Mouse (Mus musculus) ovary, postnatal 14 days (tissue): Measurements from ENCODE around the gene Mcl1.
"Not testable (repeated sequence)": the region's sequence is repeated elsewhere in the genome, so short reads cannot be mapped to it uniquely, and the experiment has no call there.

Experiments
- DNase-seq: peaks from one replicate; pipeline ENCODE4 v3.0.0; 2022; ENCODE audit warnings: low spot score

Mcl1 gene

DNA sequence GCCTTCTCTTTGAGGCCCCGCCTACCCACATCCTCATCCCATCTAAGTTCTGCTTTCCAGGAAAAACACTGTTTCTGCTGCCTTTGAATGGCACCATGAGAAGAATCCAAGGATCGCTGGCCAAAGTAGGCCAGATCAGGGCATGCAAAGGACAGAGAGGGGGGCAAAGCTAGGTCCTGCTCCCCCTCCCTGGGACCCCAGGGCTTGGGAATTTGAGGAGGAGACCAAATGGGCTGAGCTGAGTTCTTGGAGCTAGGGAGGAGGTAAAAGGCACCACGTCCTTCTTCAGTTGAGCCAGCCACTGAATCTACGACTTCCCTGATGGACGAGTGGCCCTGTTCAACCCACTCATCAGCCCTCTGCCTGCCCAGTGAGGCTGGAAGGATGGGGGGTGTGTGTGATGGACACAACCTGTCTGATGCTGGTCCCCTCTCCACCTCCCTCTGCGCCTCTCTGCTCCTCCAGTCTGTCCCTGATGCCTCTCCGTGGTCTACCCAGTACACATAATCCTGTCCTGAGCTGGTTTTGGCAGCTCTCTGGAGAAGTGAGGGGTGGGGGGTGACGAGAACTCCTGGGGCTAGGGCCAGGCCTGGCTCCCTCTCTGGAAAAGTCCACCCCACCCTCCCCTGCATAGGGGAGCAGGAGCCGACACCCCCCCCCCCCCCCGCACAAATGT lies 28.0 kb downstream of the Mcl1 start:
- DNase-seq: no peak

DNA sequence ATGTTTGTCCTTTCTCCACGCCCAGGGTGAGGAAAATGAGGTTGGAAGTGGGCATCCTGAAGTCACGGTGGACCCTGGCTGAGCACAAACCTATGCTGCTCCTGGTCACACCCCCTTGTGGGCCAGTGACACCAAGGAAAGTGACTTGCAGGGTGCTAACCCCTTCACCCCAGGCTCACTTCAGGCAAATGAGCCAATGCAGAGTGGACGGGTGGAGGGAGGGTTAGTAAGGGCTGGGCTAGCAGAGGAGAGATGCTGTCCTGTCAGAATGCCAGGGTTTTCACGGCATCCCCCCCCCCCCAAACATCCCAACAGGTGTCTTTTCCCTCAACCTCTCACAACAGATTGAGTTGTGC lies 28.6 kb downstream of the Mcl1 start:
- DNase-seq: no peak

DNA sequence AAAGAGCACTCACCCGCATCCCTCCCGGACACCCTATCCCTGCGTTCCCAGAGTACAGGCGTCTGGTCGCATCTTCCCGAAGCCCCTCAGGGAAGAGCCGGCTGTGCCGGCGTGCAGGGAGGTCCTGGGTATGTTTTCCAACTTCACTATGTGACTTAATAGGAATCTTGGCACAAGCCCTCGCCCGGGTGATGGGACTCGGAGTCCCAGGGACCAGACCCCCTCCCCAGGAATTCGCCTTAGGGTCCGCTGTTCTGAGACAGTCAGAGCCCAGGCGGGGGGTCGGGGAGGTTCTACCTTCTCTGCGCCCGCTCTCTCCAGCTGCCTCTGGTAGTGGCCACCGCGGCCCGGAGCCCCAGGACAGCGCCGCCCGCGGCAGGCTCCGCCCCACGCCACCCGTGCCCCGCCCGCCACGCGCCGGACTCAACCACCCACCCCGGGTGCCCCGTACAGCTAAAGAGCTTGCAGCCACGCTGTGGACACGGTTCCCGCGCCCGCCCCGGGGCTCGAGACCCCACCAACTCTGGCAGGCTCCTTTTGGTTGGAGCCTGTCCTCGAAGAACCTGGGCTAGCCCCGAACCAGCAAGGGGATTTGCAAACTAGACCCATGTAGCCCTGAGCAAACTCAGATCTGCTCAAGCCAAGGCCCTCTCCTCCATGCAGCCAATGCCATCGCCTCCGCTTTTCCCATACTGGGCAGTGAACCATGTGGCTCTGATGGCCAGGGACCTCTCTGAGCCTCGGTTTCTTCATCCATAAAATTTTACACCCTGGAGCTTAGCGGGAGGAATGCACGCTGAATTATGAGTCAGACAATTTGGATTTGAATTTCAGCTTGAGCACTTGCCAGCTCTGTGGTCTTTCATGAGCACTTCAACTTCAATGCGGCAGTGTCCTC lies 29.2 kb downstream of the Mcl1 start, which contains the start of gene Adamtsl4:
Gene Adamtsl4, minus strand, starts transcription at position 394 of the 898 bp plus-strand sequence.
- peak; percentile 57 for DNase-seq

DNA sequence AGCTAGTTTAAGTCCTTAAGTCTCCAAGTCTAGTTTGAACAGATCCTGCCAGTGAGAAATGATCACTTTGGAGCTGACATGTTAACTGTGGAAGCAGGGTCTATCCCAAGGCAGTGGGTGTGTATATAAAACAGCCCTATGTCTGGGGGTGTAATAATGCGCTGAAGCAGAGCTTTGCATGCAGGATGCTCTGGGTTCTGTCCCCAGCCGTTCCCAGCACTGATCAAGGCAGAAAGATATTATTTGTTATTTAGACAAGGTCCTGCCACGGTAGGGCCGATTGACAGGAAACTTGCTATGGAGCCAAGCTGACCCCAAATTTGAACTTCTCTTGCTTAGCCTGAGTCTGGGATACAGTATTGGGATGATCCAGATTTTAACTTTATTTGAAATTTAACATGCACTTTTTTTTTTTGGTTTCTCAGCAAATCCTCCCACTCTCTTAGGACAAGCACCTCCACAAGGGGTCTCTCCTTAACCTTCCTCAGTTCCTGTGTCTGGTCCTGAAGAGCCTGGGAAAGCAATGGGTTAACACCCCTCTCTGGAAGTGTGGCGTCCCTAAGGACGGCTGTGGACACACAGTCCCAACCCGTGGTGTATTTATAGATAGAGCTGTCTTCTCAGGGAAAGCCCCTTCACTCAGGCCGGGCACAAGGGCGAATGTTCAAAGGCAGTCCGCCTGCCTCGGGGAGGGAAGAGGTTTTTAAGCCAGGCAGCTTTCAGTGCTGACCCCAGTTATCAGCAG lies 30.8 kb downstream of the Mcl1 start:
- no peak for DNase-seq

DNA sequence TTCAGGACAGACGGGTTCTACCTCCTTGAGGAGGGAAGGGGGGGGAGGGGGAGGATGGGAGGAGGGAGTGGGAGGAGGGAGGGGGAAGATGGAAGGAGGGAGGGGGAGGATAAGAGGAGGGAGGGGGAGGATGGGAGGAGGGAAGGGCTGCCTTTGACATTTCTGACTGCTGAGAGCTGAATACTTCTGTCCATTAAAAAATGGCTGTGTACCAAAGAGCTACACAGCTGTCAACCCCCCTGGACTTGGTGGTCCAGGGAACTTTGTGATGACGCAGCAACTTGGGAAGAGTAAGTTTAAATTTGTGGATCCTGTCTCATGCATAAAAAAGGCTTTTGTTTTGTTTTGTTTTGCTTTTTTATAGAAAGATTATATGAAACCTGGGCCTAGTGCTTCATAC lies 31.4 kb downstream of the Mcl1 start:
- no peak for DNase-seq

DNA sequence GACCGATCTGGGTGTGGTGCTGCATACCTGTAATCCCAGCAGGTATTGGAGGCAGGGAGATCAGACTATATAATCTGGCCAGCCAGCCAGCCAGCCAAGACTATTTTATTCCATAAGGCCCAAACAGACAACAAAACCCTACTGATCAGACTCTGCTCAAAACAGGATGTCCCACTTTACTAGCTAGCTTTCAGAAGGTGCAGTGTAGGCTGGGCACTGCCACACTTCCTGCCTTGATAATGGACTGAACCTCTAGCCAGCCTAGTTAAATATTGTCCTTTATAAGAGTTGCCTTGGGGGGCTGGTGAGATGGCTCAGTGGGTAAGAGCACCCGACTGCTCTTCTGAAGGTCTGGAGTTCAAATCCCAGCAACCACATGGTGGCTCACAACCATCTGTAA lies 32.0 kb downstream of the Mcl1 start:
- not testable (repeated sequence) for DNase-seq

DNA sequence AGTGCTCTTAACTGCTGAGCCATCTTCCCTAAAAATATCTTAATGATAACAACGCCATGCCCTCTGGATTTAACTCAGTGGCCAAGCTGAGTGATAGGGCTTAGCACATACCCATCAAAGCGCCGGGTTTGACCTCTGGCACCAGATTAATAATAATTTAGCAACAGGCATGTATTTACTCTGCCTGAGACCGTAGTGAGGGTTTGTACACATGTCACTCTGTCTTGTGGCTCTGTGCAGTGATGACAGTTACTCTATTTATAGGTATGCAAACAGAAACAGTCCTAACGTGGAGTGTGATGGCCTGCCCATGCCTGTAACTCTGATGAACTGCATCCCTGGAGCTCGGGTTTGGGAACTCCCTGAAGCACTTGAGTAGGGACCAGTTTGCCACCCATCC lies 34.1 kb downstream of the Mcl1 start:
- DNase-seq: no peak

DNA sequence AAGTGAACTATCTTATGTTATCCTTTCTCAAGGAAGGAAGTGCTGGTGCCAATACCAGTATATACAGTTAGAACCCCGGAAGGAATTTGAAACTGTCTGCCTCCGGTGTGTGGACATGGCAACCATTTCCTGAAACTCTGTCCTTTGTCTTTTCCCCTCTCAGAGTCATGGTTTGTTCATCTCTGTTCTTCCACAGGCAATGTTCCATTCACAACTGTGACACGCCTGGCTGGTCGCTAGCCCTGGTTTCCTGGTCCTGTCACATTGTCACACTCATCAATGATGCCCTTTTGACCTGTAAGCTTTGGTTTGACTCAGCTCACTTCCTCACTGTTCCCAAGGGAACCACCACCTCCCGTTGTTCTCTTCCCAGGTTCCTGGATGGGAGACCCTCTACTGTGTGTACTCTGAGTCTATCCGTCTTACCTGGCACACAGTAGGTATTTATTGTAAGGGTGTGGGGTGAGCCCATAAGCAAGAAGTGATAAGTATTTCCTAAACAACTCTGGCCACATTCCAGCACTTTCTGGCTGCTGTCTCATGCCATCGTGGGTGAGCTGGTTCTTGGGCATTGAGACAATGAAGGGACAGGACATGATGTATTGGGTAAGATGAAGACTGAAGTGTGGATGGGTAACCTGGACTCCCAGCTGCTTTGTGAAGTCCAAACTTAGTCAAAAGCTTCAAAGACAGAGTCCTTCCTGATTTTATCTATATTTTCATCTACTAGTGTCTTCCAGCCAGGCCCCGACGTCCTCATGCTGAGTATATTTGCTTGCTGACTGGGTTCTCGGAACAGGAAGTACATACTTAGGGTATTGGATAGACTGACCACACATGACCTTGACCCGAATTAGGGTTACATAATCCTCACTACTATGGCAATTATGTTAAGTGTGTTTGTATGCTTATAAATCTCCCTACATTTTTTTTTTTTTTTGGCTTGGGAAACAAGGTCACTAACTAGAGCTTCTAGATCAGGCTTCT lies 35.5 kb downstream of the Mcl1 start:
- DNase-seq: no peak

DNA sequence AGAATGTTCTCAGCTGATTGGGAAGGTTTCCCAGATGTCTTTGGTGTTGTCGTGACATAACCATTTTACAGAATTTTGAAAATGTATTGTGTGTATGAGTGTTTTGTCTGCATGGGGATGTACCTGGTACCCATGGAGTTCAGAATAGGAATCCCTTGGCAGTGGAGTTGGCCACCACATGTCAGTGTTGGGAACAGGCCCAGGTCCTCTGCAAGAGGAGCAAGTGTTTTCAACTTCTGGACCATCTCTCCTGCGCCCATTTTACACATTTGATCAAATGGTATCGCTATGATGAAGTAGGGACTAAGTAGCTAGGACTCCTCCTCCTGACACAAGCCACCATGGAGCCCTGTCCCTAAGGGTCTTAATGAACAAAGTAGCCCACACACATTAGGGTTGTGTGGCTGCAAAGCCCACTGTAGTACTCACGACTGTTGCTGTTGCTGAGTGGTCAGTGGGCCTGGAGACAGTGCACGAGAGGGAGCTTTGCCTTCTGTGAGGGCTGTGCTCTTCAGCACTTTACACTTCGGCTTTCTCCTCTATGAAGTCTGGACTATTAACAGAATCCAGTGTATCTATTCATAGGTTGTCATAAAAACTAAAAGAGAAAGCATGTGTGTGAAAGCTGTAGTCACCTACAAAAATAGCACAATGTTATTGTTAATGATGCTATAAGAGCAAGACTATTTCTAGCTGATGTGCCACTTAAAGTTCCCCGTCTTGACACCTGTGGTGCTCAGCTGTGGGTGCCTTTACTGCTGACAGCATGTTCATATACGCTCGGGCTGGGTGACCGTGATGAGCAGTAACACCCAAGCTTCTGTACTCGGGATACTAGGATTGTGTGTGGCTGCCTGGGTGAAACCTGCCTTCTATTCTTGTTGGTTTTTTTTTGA lies 36.5 kb downstream of the Mcl1 start:
- no peak for DNase-seq

DNA sequence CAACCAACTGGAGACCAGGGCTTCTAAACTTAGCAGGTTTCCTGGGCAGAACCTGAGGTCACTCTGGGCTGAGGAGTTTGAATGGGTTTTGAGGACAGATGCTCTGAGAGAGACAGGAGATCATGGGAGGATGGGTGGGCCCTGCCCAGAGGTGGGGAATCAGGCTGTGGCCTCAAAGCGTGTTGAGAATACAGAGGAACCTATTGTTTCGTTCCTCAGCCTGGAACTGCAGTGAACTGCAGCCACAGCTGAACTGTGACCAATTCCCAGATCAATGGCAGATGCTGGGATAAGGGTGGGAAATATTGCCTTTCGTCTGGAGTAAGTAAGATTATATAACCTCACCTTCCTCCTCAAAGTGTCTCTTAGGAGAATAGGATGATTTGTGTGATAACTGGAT lies 37.2 kb downstream of the Mcl1 start:
- DNase-seq: no peak

DNA sequence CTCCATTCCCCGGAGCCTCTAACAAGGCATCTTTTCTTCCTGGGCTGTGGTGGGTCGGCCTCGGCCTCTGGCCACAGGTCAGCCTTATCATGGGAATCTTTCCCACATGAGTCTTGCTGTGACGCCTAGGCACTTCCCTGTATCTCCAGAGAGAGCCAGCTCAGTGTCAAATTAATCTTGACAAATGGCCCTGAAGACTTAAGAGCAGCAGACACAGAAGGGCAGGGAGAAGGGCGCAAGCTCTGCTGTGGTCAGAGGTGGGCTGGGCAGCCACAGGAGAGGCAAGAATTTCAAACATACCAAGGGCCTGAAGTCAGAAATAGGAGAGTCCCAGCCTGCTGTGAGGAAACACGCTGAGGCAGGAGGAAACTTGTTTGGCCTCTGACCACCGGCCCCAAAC lies 37.8 kb downstream of the Mcl1 start:
- DNase-seq: no peak

DNA sequence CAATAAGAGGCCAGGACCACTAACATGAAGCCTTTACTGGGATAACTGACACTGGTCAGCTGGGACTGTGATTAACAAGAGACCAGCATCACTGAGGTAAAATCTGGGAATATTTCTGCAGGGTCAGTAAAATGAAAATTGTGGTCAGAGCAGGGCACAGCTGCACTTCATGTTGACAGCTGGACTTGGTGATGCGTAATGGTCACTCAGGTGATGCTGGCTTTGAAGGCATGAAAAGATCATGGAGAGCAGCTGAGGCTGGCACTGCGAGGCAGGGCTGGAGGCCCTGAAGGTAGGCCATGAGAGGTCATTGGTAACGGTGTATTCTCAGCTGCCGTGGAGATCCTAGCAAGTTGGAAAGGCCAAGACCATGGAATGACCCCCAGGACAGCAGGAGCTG lies 39.7 kb downstream of the Mcl1 start:
- DNase-seq: no peak

DNA sequence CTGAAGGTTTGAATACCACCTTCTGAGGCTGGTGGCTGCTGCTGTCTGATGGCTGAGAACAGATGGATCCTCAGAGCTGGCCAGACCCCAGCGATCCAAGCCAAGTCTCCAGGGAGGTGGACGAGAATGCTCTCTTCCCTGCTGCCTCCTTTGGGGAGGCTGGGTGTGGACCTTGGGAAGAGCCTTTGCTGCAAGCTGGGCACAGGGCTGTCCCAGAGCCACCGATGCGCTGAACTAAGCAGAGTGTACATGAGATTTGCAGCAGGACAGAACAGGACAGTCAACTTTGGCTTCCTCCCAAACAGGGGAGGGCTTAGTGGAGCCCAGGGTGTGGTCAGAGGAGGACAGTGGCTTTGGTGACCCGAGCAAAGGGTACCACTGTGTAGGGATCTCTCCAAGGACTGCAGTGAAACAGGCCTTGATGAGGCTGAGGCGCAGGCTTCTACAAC lies 41.7 kb downstream of the Mcl1 start:
- DNase-seq: no peak

DNA sequence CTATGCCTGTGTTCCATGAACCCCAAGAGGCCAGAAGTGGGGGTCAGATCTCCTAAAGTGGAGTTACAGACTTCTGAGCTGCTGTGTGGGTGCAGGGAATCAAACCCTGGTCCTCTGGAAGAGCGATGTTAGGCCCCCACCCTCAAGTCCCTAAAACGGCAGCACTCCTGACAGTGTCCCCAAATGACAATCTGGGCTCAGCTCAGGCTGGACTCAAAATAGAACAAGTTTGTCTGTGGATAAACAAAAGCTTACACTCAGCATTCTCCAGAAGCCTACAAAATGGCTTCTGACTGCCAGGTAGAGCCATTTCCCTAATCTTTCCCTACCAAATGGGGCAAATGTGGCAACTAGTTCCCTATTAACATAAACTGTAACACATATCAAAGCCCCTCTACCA lies 42.5 kb downstream of the Mcl1 start:
- DNase-seq: no peak

DNA sequence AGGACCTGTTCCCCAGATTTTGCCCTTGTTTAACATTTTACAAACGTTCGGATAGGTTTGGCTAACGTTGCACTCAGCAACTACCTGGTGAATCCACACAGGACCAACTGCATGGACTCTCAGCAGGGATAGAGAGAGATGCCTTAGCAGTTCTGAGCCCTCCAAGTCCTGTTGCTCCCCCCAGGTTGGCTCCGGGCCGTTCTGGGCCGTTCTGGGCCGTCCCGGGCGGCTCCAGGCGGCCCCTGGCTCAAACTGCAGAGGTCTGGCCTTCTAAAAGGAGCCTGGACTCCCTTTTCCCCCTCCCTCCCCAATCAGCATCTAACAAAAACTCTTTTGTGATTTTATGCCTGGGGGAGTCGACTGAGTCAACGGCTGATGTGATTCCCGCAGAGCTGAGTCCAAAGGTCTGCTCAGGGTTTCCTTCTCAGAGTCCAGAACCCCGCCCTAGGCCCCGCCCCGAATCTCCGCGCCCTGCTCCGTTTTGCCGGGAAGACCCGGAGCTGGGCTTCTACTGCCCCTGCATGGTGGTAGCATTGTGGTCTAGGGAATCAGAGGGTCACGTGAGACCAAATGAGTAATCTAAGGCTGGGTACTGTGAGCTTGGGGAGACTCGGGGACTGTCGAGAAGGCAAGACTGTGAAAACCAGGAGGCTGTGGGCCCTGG lies 43.4 kb downstream of the Mcl1 start:
- DNase-seq: peak; percentile 64

DNA sequence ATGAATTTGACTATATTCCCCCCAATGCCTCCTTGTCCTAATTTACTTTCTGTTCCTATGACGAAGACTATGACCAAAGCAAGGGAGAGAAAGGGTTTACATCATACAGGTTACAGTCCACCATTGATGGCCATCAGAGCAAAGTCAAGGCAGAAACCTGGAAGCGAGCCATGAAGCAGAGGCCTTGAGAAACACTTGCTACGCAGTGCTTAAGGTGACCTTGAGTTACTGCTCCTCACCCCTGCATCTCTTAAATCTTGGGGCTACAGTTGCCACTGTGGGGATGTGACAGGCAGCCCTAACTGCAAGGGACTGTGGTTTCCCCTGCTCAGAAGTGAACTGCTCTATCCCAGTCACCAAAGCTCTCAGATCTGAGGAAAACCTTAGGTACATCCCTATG lies 44.7 kb downstream of the Mcl1 start:
- no peak for DNase-seq

DNA sequence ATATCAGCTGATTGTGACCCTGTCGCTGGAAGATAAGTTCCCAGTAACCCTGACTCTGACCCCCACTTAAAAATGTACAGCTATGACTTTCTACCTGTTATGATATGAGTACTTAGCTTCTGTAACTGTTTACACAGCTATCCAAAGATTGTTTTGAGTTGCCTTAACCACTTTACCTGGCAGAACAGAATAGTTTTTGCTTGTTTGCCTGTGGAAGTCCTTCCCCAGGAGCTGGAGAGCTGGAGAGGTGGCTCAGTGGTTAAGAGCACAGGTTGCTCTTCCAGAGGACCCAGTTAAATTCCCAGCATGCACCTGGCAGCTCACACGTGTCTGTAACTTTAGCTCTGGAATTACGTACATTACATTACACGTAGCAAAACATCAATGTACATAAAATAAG lies 46.0 kb downstream of the Mcl1 start:
- DNase-seq: no peak

DNA sequence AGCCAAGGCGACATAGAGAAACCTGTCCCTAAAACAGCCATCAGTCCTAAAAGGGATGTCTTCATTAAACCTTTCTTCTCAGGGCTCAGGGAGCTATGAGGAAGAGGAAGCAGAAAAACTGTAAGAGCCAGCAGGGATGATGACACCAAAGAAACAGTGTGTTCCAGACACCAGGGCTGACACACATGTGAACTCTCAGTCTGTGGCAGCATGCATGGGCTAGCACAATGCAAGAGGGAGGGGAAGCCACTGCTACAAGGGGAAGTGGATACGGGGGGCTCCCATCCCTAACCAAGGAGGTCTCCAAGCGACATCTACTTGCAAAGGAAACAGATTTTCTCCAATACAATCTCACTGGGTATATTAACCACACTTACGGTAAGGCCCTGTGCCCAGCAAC lies 47.7 kb downstream of the Mcl1 start:
- DNase-seq: no peak

DNA sequence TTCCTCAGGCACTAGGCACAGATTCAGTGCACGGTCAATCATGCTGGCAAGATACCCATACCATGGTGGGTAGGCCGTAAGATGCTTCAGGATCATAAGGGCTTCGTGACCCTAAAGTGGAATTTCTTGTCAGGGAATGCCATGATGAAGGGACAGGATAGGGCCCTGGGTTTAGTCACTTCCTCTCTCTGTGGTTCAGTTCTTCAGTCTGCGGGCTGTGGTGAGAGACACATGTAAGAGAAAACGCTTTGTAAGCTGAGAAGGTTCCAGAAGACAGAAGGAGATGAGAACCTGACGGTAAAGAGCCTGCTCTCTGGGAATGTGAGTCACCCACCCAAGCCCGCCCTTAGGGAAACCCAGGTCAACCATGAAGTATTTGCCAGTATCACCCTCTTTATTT lies 48.9 kb downstream of the Mcl1 start:
- no peak for DNase-seq

DNA sequence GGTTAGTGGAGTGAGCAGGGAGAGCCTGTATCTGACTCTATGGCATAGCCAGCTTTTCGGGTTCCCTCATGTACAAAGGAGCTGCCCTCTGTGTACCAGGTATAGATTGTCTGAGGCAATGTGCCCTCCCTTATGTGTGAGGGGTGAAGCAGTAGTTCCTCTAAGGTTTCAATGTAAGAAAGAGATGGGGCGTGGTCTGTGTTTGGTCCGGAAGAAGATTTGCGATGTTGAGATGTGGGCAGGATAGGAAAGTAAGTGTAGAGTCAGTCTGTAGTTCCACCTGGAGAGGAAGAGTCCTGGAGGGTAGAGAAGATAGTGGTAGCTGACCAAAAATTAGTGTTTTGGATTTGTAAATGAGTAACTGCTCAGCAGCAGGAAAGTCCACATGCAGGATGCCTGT lies 50.5 kb downstream of the Mcl1 start:
- DNase-seq: no peak
